Mouse (Mus musculus): ENCODE measurements around the gene Rfc1.
A peak's percentile ranks its signal among the peaks of the same experiment; 100 is the strongest.
"Not testable (repeated sequence)": the region's sequence is repeated elsewhere in the genome, so short reads cannot be mapped to it uniquely, and the experiment has no call there.

The Rfc1 gene

DNA sequence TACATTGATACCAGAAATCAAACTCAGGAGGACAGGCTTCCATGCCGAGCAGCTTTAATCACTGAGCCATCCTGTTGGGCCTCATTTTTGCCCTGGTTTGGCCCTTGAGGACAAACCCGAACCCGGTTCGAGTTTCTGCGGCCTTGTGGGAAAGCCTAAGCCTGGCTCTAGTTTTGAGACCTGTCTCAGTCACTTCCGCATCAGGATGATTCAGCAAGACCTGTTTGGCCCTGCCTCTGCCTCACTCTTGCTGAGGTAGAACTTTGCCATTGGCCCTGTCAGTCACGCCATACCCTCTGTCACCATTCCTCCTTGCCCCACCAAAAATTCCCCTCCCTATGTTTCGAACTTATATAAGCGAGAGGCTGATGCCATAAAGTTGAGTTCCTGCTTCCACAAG is 35.3 kb downstream of the Rfc1 start:
- no peak for DNase-seq (ENCODE audit: low read depth in 1 of 2, low spot score in 2 of 2)

- not testable (repeated sequence) for DNase-seq (ENCODE audit: low read depth in 1 of 2, low spot score in 2 of 2)
Measured at GRCm38 (mm10) chr5:65299623-65300022, 35.8 kb downstream of the Rfc1 start.

- no peak for DNase-seq (ENCODE audit: low read depth in 1 of 2, low spot score in 2 of 2)
Measured at GRCm38 (mm10) chr5:65298167-65298950, 37.1 kb downstream of the Rfc1 start.

- DNase-seq (ENCODE audit: low read depth in 1 of 2, low spot score in 2 of 2): no peak
Measured at GRCm38 (mm10) chr5:65294270-65294669, 41.2 kb downstream of the Rfc1 start.

DNA sequence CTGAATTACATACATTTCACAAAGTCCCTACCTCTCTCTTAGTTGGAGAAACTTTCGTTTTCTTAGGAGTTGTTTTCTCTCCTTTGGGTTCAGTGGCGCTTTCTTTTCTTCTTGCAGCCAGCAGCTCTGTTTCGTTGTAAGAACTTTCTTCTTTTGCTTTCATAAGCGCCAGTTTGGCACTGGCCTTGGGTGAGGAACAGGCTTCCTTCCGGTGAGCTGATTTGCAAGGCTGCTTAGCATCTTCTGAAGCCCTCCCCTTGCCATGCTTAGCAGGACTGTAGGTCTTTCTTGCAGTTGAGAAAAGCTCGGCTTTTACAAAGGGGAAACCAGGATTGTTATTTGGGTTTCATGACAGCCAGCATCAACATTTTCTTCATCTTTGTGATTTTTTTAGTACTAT is 41.8 kb downstream of the Rfc1 start:
- DNase-seq (ENCODE audit: low read depth in 1 of 2, low spot score in 2 of 2): no peak

DNA sequence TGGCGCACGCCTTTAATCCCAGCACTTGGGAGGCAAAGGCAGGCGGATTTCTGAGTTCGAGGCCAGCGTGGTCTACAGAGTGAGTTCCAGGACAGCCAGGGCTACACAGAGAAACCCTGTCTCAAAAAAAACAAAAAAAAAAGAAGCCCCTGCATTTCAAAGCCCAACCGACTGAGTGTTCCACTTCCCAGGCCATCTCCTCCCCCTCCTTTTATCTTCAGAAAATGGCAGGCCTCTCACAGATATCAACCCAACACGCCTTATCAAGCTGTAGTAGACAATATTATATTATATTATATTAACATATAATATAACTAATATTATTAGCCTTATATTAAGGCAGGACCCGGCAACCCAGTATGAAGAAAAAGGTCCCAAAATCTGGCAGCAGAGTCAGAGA is 46.5 kb downstream of the Rfc1 start:
- DNase-seq (ENCODE audit: low read depth in 1 of 2, low spot score in 2 of 2): not testable (repeated sequence)

GRCm38 (mm10) chr5:65287751-65288701 is 47.4 kb downstream of the Rfc1 start:
- no peak for DNase-seq (ENCODE audit: low read depth in 1 of 2, low spot score in 2 of 2)

DNA sequence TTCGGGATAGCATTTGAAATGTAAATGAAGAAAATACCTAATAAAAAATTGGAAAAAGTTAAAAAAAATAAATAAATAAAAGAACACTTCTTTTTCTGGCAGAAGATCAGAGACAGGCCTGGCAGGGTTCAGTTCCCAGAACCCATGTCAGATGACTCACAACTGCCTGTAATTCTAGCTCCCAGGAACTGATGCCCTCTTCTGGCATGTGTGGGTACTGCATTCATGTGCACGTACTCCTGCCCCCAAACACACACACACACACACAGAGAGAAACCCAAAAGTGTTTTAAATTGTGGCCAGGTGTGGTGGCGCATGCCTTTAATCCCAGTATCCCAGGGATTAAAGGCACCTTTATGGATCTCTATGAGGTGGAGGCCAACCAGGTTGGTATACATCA is 51.3 kb downstream of the Rfc1 start:
- DNase-seq (ENCODE audit: low read depth in 1 of 2, low spot score in 2 of 2): peak in 1 of 2 experiments; percentile 23

GRCm38 (mm10) chr5:65281216-65281615 is 54.3 kb downstream of the Rfc1 start:
- no peak for DNase-seq (ENCODE audit: low read depth in 1 of 2, low spot score in 2 of 2)

DNA sequence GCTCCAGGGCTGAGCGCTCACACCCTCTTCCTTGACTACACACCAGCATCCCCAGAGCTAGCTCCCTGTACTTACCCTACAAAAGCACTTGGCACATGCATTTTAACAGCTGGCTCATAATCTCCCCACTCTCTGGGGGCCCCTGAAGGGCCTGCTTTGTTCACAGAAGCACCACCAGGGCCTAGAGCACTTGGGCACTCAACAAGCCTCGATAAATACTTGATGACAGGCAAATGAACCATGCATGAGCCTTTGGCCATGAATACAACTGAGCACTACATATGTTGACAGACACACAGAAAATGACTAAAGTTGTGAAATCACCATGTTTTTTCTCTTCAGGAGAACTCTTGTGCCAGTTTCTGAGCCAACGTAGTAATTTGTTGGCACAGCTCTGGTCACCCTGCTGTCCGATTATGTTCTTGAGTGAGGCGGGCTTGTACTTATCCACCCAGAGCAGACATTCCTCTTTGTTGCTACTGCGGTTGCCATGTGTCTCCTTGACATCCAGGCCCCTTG is 56.3 kb downstream of the Rfc1 start:
- no peak for DNase-seq (ENCODE audit: low read depth in 1 of 2, low spot score in 2 of 2)

DNA sequence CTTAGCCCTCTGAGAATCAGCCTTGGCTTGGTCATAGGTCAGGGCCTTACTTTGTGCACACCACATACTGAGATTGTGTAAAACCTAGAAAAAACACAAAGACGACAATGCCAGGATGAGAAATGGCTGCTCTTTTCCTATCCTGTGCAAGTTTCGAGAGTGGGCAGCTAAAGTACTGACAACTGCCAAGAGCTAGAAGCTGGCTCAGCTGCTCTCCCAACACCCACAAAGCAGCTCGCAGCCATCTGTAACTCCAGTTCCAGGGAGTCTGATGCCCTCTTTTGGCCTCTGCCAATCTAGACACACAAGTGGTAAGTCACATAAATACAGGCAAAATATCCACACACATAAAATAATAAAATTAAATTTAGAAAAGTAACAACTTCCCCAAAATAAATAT is 61.5 kb downstream of the Rfc1 start:
- DNase-seq (ENCODE audit: low read depth in 1 of 2, low spot score in 2 of 2): no peak

DNA sequence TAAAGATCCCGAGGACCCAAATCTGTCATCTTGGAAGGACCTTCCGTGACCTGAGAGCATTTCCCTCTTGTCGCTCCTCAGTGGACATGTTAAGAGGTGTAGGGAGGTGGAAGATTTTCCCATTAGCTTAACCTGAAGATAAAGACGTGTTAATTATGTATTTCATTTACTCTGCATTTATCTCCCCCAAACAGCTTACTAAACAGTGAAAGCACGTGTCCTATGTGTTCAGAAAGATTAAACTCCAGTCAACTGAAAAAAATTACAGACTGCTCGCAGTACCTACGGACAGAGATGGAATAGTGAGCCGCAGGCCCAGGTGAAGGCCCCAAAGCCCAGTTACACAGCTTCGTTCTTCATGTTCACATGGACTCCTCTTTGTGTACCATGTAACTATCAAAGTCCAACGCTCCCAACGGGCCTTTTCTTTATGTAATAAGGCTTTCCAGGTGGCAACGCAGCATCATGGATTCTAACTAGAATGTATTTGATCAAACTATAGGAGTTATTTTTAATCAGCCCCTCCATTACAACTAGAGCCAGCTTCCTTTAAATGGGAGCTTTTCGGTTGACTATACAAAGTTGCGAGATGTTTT is 77.5 kb downstream of the Rfc1 start:
- DNase-seq (ENCODE audit: low read depth in 1 of 2, low spot score in 2 of 2): no peak

DNA sequence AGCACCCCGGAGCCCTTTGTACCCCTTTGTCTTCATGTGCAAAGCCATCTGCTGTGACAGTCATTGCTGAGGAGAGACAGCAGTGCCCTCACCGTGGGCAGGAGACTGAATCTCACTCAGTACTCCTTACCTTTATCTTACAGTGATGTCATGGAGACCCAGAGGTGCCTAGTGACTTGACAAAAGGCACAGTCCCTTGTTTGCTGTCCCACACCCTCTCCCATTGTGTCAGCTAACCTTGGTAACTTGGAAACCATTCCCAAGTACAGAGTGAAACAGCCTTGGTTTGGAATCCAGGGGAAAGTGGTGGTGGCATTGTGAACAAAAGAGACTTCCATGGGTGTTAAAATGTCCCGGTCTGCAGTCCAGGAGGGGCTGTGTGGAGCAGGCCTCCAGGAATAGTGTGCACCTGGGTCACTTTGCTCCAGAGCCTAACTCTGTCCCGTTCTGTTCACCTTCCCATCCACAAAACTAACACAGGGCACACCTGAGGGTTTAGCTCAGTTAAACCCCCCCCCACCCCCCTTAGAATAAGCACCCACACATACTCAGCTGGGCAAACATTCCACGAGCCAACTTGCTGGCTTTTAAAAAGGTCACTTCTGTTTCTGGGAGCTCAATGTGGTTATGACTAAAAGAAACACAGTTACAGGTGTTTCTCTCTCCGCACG is 85.2 kb downstream of the Rfc1 start:
- no peak for DNase-seq (ENCODE audit: low read depth in 1 of 2, low spot score in 2 of 2)

- no peak for DNase-seq (ENCODE audit: low read depth in 1 of 2, low spot score in 2 of 2)
Measured at GRCm38 (mm10) chr5:65247296-65247695, 88.2 kb downstream of the Rfc1 start.

DNA sequence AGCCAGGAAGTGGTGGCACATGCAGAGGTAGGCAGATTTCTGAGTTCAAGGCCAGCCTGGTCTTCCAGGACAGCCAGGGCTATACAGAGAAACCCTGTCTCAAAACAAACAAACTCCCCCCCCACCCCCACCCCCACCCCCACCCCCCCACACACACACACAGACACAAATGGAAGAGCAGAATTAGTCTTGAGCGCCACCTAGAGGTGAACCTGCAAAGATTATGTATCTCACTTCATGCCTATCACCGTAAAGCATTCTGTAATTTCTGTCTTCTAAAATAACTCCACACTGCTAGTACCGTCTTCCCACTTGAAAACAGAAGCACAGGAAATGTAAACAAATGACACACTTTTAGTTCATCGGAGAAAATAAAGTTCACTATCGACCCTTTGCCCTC is 92.7 kb downstream of the Rfc1 start:
- DNase-seq (ENCODE audit: low read depth in 1 of 2, low spot score in 2 of 2): no peak

DNA sequence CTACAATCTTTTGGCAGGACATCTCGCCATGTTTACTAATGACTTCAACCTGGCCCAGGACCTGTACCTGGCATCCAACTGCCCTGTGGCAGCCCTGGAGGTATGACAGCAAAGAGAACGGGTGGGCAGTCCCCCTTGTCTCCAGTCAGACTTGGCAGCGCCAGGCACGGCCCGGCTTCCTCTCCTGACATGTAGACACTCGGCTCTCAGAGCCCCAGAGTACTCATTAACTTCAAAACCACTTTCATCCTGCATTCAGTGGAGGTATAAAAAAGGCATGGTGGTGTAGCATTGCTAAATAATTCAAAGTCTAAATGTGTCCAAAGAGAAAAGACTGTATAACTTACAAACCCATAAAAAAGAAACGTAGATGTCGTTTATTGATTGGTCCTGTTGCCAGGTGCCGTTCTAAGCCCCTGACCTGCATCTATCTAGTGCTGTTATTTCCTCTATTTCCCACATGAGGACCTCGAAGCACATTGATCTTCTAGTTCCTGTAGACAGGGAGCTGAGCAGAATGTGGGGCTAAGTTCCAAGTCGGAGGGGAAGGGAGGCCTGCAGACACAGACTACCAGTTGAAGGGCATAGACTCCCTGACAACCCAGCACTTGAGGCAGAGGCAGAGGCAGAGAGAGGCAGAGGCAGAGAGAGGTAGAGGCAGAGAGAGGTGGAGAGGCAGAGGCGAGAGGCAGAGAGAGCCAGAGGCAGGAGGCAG is 104.0 kb downstream of the Rfc1 start:
- DNase-seq (ENCODE audit: low read depth in 1 of 2, low spot score in 2 of 2): no peak

- DNase-seq (ENCODE audit: low read depth in 1 of 2, low spot score in 2 of 2): no peak
Measured at GRCm38 (mm10) chr5:65224056-65224455, 111.4 kb downstream of the Rfc1 start.

GRCm38 (mm10) chr5:65221037-65221436 is 114.4 kb downstream of the Rfc1 start:
- no peak for DNase-seq (ENCODE audit: low read depth in 1 of 2, low spot score in 2 of 2)

DNA sequence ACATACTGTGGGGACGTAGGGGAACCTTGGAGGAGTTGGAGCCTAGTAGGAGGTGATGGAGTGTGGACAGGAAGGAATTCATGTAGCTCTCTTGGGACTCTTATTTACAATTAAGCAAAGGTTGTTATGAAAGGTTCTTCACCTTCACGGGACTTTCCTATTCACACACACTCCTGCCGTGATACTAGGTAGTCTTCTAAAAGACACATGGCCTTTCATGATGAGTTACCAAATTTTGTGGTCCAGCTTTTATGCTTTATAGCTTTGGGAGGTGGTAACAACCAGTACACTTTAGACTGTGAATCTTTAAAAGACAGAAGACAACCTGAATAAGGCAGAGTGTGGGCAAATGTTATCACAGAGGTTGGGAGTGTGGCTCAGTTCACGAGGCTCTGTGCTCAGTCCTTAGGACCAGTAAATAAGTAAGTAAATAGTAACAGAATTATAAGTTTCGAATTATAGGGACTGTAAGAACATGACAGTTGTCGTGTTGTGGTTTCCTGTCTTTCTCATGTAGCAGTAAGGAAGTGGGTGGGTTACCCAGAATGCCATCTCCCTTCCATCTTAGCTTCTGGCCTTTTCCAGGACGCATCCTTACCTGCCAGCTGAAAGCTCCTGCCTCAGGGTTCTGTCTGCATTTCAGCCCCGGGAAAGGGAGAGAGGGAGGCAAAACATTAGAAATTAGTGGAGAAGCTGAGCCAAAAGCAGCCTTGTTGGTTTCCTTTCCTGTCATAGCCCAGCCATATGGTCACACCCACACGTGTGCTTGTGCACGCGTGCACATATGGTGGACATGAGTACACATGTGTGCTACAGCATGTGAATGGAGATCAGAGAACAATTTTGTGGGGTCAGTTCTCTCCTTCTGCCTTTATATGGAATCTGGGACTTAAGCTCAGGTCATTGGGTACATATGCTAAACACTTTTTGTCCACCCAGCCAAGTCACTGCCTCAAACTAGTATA is 117.9 kb downstream of the Rfc1 start:
- no peak for DNase-seq (ENCODE audit: low read depth in 1 of 2, low spot score in 2 of 2)

Measured in monocyte, adult 2 months (primary cell).